ENCODE assay signal across 26 mouse cellular contexts in genomic region chr1:88412013-88412412, GRCm38 (mm10). TPM values are rescaled to one million over a fixed set of nuclear protein-coding genes. Genes with fewer than 3 reads are reported as not detected.
A peak's percentile ranks its signal among the peaks of the same experiment; 100 is the strongest.
DNase-seq lines count a peak whose midpoint lies in the region; ATAC-seq lines count a peak whose summit lies in the region.
"Had no signal": no experiment of that assay in that cellular context is flagged by ENCODE, and none has a peak within 500 bp of the region (broad histone marks: within the 10 kb centered on the region; RNA-seq: fewer than 3 reads in every experiment).

No protein-coding gene starts in this region.

- H3K4me2 ChIP-seq in embryonic facial prominence, embryonic 15.5 days (replicated peaks), result no peak overlapping the region
- no peak overlapping the region for H3K4me2 ChIP-seq in hindbrain, embryonic 13.5 days
- H3K4me2 ChIP-seq in hindbrain, embryonic 12.5 days (replicated peaks), result no peak overlapping the region
- no peak overlapping the region for H3K4me2 ChIP-seq in neural tube, embryonic 13.5 days
- H3K4me2 ChIP-seq: heart, embryonic 12.5 days; limb, embryonic 12.5 days; liver, embryonic 15.5 days; lung, embryonic 14.5 days; neural tube, embryonic 12.5 days had no signal

- 46% methylated on average over 5 of the region's 5 CpGs for WGBS in embryonic facial prominence, embryonic 15.5 days
- 64% methylated on average over 5 of the region's 5 CpGs for WGBS in embryonic facial prominence, embryonic 10.5 days
- WGBS in hindbrain, embryonic 13.5 days, result 39% methylated on average over 5 of the region's 5 CpGs
- 66% methylated on average over 5 of the region's 5 CpGs for WGBS in hindbrain, embryonic 12.5 days
- WGBS in neural tube, embryonic 13.5 days, result 52% methylated on average over 5 of the region's 5 CpGs

- H3K9ac ChIP-seq in embryonic facial prominence, embryonic 15.5 days, result no peak overlapping the region
- 0 out of 2 replicates have a peak overlapping the region, but pooled peaks have one; percentile 8 for H3K9ac ChIP-seq in hindbrain, embryonic 13.5 days
- H3K9ac ChIP-seq in hindbrain, embryonic 12.5 days, result no peak overlapping the region
- H3K9ac ChIP-seq in neural tube, embryonic 13.5 days, result no peak overlapping the region
- H3K9ac ChIP-seq: heart, embryonic 12.5 days; limb, embryonic 12.5 days; liver, embryonic 15.5 days; lung, embryonic 14.5 days; neural tube, embryonic 12.5 days had no signal

- no peak for DNase-seq in embryonic facial prominence, embryonic 10.5 days (ENCODE audit: low spot score)
- DNase-seq in neural tube, embryonic 10.5 days (ENCODE audit: extremely low spot score, low spot score), result no peak
- no peak for DNase-seq in kidney, adult 9 months
- DNase-seq in cerebellum, adult 18-20 months, result no peak
- DNase-seq: adrenal gland, postnatal 10 days; cerebellum, adult 8-10 months; cerebellum, postnatal 25 days; heart, adult 2 months; heart, postnatal 4 days; kidney, postnatal 14 days; lung, embryonic 14.5 days; lung, postnatal 14 days; thymus, adult 2 months; thymus, postnatal 36 days had no signal

- 0 out of 2 replicates have a peak overlapping the region, but pooled peaks have one; percentile 19 for H3K27ac ChIP-seq in embryonic facial prominence, embryonic 15.5 days (replicated peaks)
- no peak overlapping the region for H3K27ac ChIP-seq in embryonic facial prominence, embryonic 10.5 days (replicated peaks)
- H3K27ac ChIP-seq in hindbrain, embryonic 13.5 days, result no peak overlapping the region
- H3K27ac ChIP-seq in hindbrain, embryonic 12.5 days, result no peak overlapping the region
- H3K27ac ChIP-seq in neural tube, embryonic 13.5 days (replicated peaks), result peak overlapping the region; percentile 14; the same call in 1 of the 2 replicates
- H3K27ac ChIP-seq: heart, adult 2 months; left cerebral cortex, adult 2 months; limb, embryonic 12.5 days; liver, embryonic 15.5 days; neural tube, embryonic 12.5 days had no signal

- H3K4me3 ChIP-seq in embryonic facial prominence, embryonic 15.5 days (replicated peaks), result no peak overlapping the region
- H3K4me3 ChIP-seq in embryonic facial prominence, embryonic 10.5 days, result no peak overlapping the region
- H3K4me3 ChIP-seq in hindbrain, embryonic 13.5 days, result no peak overlapping the region
- H3K4me3 ChIP-seq in hindbrain, embryonic 12.5 days, result no peak overlapping the region
- no peak overlapping the region for H3K4me3 ChIP-seq in neural tube, embryonic 13.5 days
- H3K4me3 ChIP-seq: heart, adult 2 months; heart, embryonic 12.5 days; left cerebral cortex, adult 2 months; limb, embryonic 12.5 days; liver, embryonic 15.5 days; neural tube, embryonic 12.5 days had no signal

- H3K36me3 ChIP-seq in embryonic facial prominence, embryonic 15.5 days, result no peaks in the 10 kb centered on the region
- H3K36me3 ChIP-seq in embryonic facial prominence, embryonic 10.5 days (replicated peaks), result no peaks in the 10 kb centered on the region
- H3K36me3 ChIP-seq in hindbrain, embryonic 13.5 days, result no peaks in the 10 kb centered on the region
- H3K36me3 ChIP-seq in hindbrain, embryonic 12.5 days, result no peaks in the 10 kb centered on the region
- no peaks in the 10 kb centered on the region for H3K36me3 ChIP-seq in neural tube, embryonic 13.5 days
- H3K36me3 ChIP-seq: G1E; heart, embryonic 12.5 days; limb, embryonic 12.5 days; neural tube, embryonic 12.5 days had no signal

- ATAC-seq in embryonic facial prominence, embryonic 15.5 days (ENCODE audit: insufficient number of reproducible peaks, low FRiP score, low TSS enrichment, low read depth), result no peak
- no peak for ATAC-seq in hindbrain, embryonic 13.5 days (ENCODE audit: low FRiP score)
- no peak for ATAC-seq in hindbrain, embryonic 12.5 days (ENCODE audit: low FRiP score)
- no peak for ATAC-seq in neural tube, embryonic 13.5 days (ENCODE audit: low read depth)
- ATAC-seq: intestine, postnatal 0 days had no signal

- no peaks in the 10 kb centered on the region for H3K9me3 ChIP-seq in embryonic facial prominence, embryonic 15.5 days (replicated peaks)
- no peaks in the 10 kb centered on the region for H3K9me3 ChIP-seq in embryonic facial prominence, embryonic 10.5 days
- H3K9me3 ChIP-seq in hindbrain, embryonic 13.5 days, result no peaks in the 10 kb centered on the region
- H3K9me3 ChIP-seq in hindbrain, embryonic 12.5 days (replicated peaks), result no peaks in the 10 kb centered on the region
- no peaks in the 10 kb centered on the region for H3K9me3 ChIP-seq in neural tube, embryonic 13.5 days
- H3K9me3 ChIP-seq: G1E; heart, embryonic 12.5 days; limb, embryonic 12.5 days; liver, embryonic 15.5 days; neural tube, embryonic 12.5 days had no signal

- no peaks in the 10 kb centered on the region; the same call in 1 of the 2 replicates for H3K27me3 ChIP-seq in embryonic facial prominence, embryonic 15.5 days
- no peaks in the 10 kb centered on the region for H3K27me3 ChIP-seq in embryonic facial prominence, embryonic 10.5 days (replicated peaks; ENCODE audit: low read depth, poor library complexity, severe bottlenecking)
- H3K27me3 ChIP-seq in hindbrain, embryonic 13.5 days, result no peaks in the 10 kb centered on the region
- H3K27me3 ChIP-seq in hindbrain, embryonic 12.5 days, result no peaks in the 10 kb centered on the region
- no peaks in the 10 kb centered on the region for H3K27me3 ChIP-seq in neural tube, embryonic 13.5 days
- H3K27me3 ChIP-seq: heart, embryonic 12.5 days; limb, embryonic 12.5 days; liver, embryonic 15.5 days; neural tube, embryonic 12.5 days had no signal

- H3K4me1 ChIP-seq in embryonic facial prominence, embryonic 15.5 days, result no peaks in the 10 kb centered on the region
- H3K4me1 ChIP-seq in embryonic facial prominence, embryonic 10.5 days, result peaks cover 5% of the 10 kb centered on the region
- peaks cover 4% of the 10 kb centered on the region for H3K4me1 ChIP-seq in hindbrain, embryonic 13.5 days (replicated peaks)
- H3K4me1 ChIP-seq in hindbrain, embryonic 12.5 days, result no peaks in the 10 kb centered on the region; the same call in 1 of the 2 replicates
- H3K4me1 ChIP-seq in neural tube, embryonic 13.5 days (replicated peaks), result peaks cover 10% of the 10 kb centered on the region
- H3K4me1 ChIP-seq: heart, embryonic 12.5 days; limb, embryonic 12.5 days; liver, embryonic 15.5 days; neural tube, embryonic 12.5 days had no signal

RNA-seq across cellular contexts. Expression of gene Spp2, which starts 5.3 kb away (rescaled TPM):
- polyA plus RNA-seq in embryonic facial prominence, embryonic 15.5 days (2015; fragmentation: Nextera tagmentation; extraction: Ambion mirVana), result not detected in 2 replicates
- 0.30 and 0.37 TPM in 2 replicates for polyA plus RNA-seq in embryonic facial prominence, embryonic 10.5 days (2016; fragmentation: Nextera tagmentation; extraction: Ambion mirVana)
- polyA plus RNA-seq in hindbrain, embryonic 13.5 days (2015; fragmentation: Nextera tagmentation; extraction: Ambion mirVana), result 0.39 TPM in 1 of 2 replicates, not detected in the other
- polyA plus RNA-seq in hindbrain, embryonic 12.5 days (2016; fragmentation: Nextera tagmentation; extraction: Ambion mirVana), result not detected in 2 replicates
- polyA plus RNA-seq in neural tube, embryonic 13.5 days (2015; fragmentation: Nextera tagmentation; extraction: Ambion mirVana), result 0.54 TPM in 1 of 2 replicates, not detected in the other
- polyA plus RNA-seq: C2C12; G1E; heart, adult 2 months; limb, embryonic 12.5 days; neural tube, embryonic 12.5 days had no signal

Comparison
In these comparisons a context has a peak if more than half of its experiments do, and no peak if none do; other contexts are left out.
1. H3K27ac ChIP-seq: peak in embryonic facial prominence, embryonic 15.5 days (single experiment) and neural tube, embryonic 13.5 days (single experiment); none in embryonic facial prominence, embryonic 10.5 days (single experiment), hindbrain, embryonic 13.5 days (single experiment) and hindbrain, embryonic 12.5 days (single experiment).